Mouse (Mus musculus): Measurements from ENCODE around the gene Pde4b. TPM values are rescaled to one million over a fixed set of nuclear protein-coding genes. Genes with fewer than 3 reads are reported as not detected.

The Pde4b gene
- total RNA-seq, 1 experiment: 1.4 TPM

- Histone ChIP-seq H3K27ac (ENCODE audit: insufficient read depth, low read depth, low read length, poor library complexity, severe bottlenecking) (no peak overlapping the region), H3K4me3 (ENCODE audit: insufficient read depth in 1 of 2, low read depth in 1 of 2, low read length in 2 of 2, poor library complexity in 1 of 2, severe bottlenecking in 1 of 2) (no peak overlapping the region), H3K9ac (ENCODE audit: insufficient read depth, low read depth, low read length, poor library complexity, severe bottlenecking) (no peak overlapping the region), H3K9me3 (ENCODE audit: control insufficient read depth, insufficient read depth, low read depth, low read length) (no peaks in the 10 kb centered on the region), H3K36me3 (ENCODE audit: control insufficient read depth, insufficient read depth, low read length, poor library complexity, severe bottlenecking) (no peaks in the 10 kb centered on the region), H3K4me1 (ENCODE audit: control insufficient read depth in 2 of 2, insufficient read depth in 2 of 2, low read length in 2 of 2, poor library complexity in 1 of 2) (no peaks in the 10 kb centered on the region)
- TF ChIP-seq HCFC1 (IDR thresholded peaks at IDR 0.05; ENCODE audit: borderline replicate concordance, insufficient read depth, low read length): no peak
- TF ChIP-seq ZNF384 (IDR thresholded peaks at IDR 0.05; ENCODE audit: low read depth, low read length): no peak
- no peak for TF ChIP-seq CHD2 (IDR thresholded peaks at IDR 0.05; ENCODE audit: low read depth, low read length)
- no peak for TF ChIP-seq ZC3H11A (IDR thresholded peaks at IDR 0.05; ENCODE audit: borderline replicate concordance, low read depth, low read length)
- no peak for TF ChIP-seq MAFK (IDR thresholded peaks at IDR 0.05; ENCODE audit: insufficient read depth, low read depth, low read length)
- no peak for DNase-seq (ENCODE audit: low read depth, low spot score)
- in situ Hi-C loops (cut with MboI; ENCODE audit: low sequenced_read_pairs in 2 of 2, unreplicated experiment in 2 of 2): no loop called here
Measured at GRCm38 (mm10) chr4:102577636-102578035, 490.3 kb downstream of the Pde4b start.

- in situ Hi-C loops (cut with MboI; ENCODE audit: low sequenced_read_pairs in 2 of 2, unreplicated experiment in 2 of 2): no loop called here
- TF ChIP-seq ZC3H11A (IDR thresholded peaks at IDR 0.05; ENCODE audit: borderline replicate concordance, low read depth, low read length) (no peak), ZNF384 (IDR thresholded peaks at IDR 0.05; ENCODE audit: low read depth, low read length) (no peak), HCFC1 (IDR thresholded peaks at IDR 0.05; ENCODE audit: borderline replicate concordance, insufficient read depth, low read length) (no peak), CHD2 (IDR thresholded peaks at IDR 0.05; ENCODE audit: low read depth, low read length) (no peak), MAFK (IDR thresholded peaks at IDR 0.05; ENCODE audit: insufficient read depth, low read depth, low read length) (no peak)
- Histone ChIP-seq H3K36me3 (ENCODE audit: control insufficient read depth, insufficient read depth, low read length, poor library complexity, severe bottlenecking) (no peaks in the 10 kb centered on the region), H3K4me1 (ENCODE audit: control insufficient read depth in 2 of 2, insufficient read depth in 2 of 2, low read length in 2 of 2, poor library complexity in 1 of 2) (no peaks in the 10 kb centered on the region), H3K9me3 (ENCODE audit: control insufficient read depth, insufficient read depth, low read depth, low read length) (no peaks in the 10 kb centered on the region), H3K9ac (ENCODE audit: insufficient read depth, low read depth, low read length, poor library complexity, severe bottlenecking) (no peak overlapping the region), H3K4me3 (ENCODE audit: insufficient read depth in 1 of 2, low read depth in 1 of 2, low read length in 2 of 2, poor library complexity in 1 of 2, severe bottlenecking in 1 of 2) (no peak overlapping the region), H3K27ac (ENCODE audit: insufficient read depth, low read depth, low read length, poor library complexity, severe bottlenecking) (no peak overlapping the region)
- DNase-seq (ENCODE audit: low read depth, low spot score): no peak
Measured at GRCm38 (mm10) chr4:102579051-102579450, 491.7 kb downstream of the Pde4b start.

GRCm38 (mm10) chr4:102579746-102580145 lies 492.4 kb downstream of the Pde4b start:
- no peak for DNase-seq (ENCODE audit: low read depth, low spot score)
- H3K4me1 ChIP-seq (ENCODE audit: control insufficient read depth in 2 of 2, insufficient read depth in 2 of 2, low read length in 2 of 2, poor library complexity in 1 of 2): peaks cover 0 to under 1% of the 10 kb centered on the region in 2 experiments; a peak in 1 of 4 replicates
- TF ChIP-seq ZNF384 (IDR thresholded peaks at IDR 0.05; ENCODE audit: low read depth, low read length) (no peak), CHD2 (IDR thresholded peaks at IDR 0.05; ENCODE audit: low read depth, low read length) (no peak)
- H3K36me3 ChIP-seq (ENCODE audit: control insufficient read depth, insufficient read depth, low read length, poor library complexity, severe bottlenecking): no peaks in the 10 kb centered on the region
- no peak overlapping the region for H3K4me3 ChIP-seq (ENCODE audit: insufficient read depth in 1 of 2, low read depth in 1 of 2, low read length in 2 of 2, poor library complexity in 1 of 2, severe bottlenecking in 1 of 2)
- in situ Hi-C loops (cut with MboI; ENCODE audit: low sequenced_read_pairs in 2 of 2, unreplicated experiment in 2 of 2): no loop called here
- H3K9me3 ChIP-seq (ENCODE audit: control insufficient read depth, insufficient read depth, low read depth, low read length): no peaks in the 10 kb centered on the region
- no peak overlapping the region for H3K27ac ChIP-seq (ENCODE audit: insufficient read depth, low read depth, low read length, poor library complexity, severe bottlenecking)
- H3K9ac ChIP-seq (ENCODE audit: insufficient read depth, low read depth, low read length, poor library complexity, severe bottlenecking): no peak overlapping the region

- Histone ChIP-seq H3K36me3 (ENCODE audit: control insufficient read depth, insufficient read depth, low read length, poor library complexity, severe bottlenecking) (no peaks in the 10 kb centered on the region), H3K9ac (ENCODE audit: insufficient read depth, low read depth, low read length, poor library complexity, severe bottlenecking) (no peak overlapping the region), H3K9me3 (ENCODE audit: control insufficient read depth, insufficient read depth, low read depth, low read length) (no peaks in the 10 kb centered on the region), H3K27ac (ENCODE audit: insufficient read depth, low read depth, low read length, poor library complexity, severe bottlenecking) (no peak overlapping the region), H3K4me1 (ENCODE audit: control insufficient read depth in 2 of 2, insufficient read depth in 2 of 2, low read length in 2 of 2, poor library complexity in 1 of 2) (peaks cover 0 to 2% of the 10 kb centered on the region in 2 experiments; a peak in 1 of 4 replicates), H3K4me3 (ENCODE audit: insufficient read depth in 1 of 2, low read depth in 1 of 2, low read length in 2 of 2, poor library complexity in 1 of 2, severe bottlenecking in 1 of 2) (no peak overlapping the region)
- in situ Hi-C loops (cut with MboI; ENCODE audit: low sequenced_read_pairs in 2 of 2, unreplicated experiment in 2 of 2): no loop called here
- TF ChIP-seq CHD2 (IDR thresholded peaks at IDR 0.05; ENCODE audit: low read depth, low read length): no peak
- TF ChIP-seq HCFC1 (IDR thresholded peaks at IDR 0.05; ENCODE audit: borderline replicate concordance, insufficient read depth, low read length): no peak
- TF ChIP-seq ZNF384 (IDR thresholded peaks at IDR 0.05; ENCODE audit: low read depth, low read length): no peak
- TF ChIP-seq ZC3H11A (IDR thresholded peaks at IDR 0.05; ENCODE audit: borderline replicate concordance, low read depth, low read length): no peak
- no peak for TF ChIP-seq MAFK (IDR thresholded peaks at IDR 0.05; ENCODE audit: insufficient read depth, low read depth, low read length)
- no peak for DNase-seq (ENCODE audit: low read depth, low spot score)
Measured at GRCm38 (mm10) chr4:102582165-102582749, 494.9 kb downstream of the Pde4b start.

GRCm38 (mm10) chr4:102582963-102583362 lies 495.6 kb downstream of the Pde4b start:
- Histone ChIP-seq H3K9me3 (ENCODE audit: control insufficient read depth, insufficient read depth, low read depth, low read length) (no peaks in the 10 kb centered on the region), H3K4me3 (ENCODE audit: insufficient read depth in 1 of 2, low read depth in 1 of 2, low read length in 2 of 2, poor library complexity in 1 of 2, severe bottlenecking in 1 of 2) (no peak overlapping the region), H3K27ac (ENCODE audit: insufficient read depth, low read depth, low read length, poor library complexity, severe bottlenecking) (no peak overlapping the region), H3K4me1 (ENCODE audit: control insufficient read depth in 2 of 2, insufficient read depth in 2 of 2, low read length in 2 of 2, poor library complexity in 1 of 2) (peaks cover 0 to 2% of the 10 kb centered on the region in 2 experiments; a peak in 1 of 4 replicates), H3K36me3 (ENCODE audit: control insufficient read depth, insufficient read depth, low read length, poor library complexity, severe bottlenecking) (no peaks in the 10 kb centered on the region), H3K9ac (ENCODE audit: insufficient read depth, low read depth, low read length, poor library complexity, severe bottlenecking) (no peak overlapping the region)
- TF ChIP-seq HCFC1 (IDR thresholded peaks at IDR 0.05; ENCODE audit: borderline replicate concordance, insufficient read depth, low read length): no peak
- TF ChIP-seq CHD2 (IDR thresholded peaks at IDR 0.05; ENCODE audit: low read depth, low read length): no peak
- TF ChIP-seq ZC3H11A (IDR thresholded peaks at IDR 0.05; ENCODE audit: borderline replicate concordance, low read depth, low read length): no peak
- TF ChIP-seq MAFK (IDR thresholded peaks at IDR 0.05; ENCODE audit: insufficient read depth, low read depth, low read length): no peak
- TF ChIP-seq ZNF384 (IDR thresholded peaks at IDR 0.05; ENCODE audit: low read depth, low read length): no peak
- in situ Hi-C loops (cut with MboI; ENCODE audit: low sequenced_read_pairs in 2 of 2, unreplicated experiment in 2 of 2): no loop called here
- no peak for DNase-seq (ENCODE audit: low read depth, low spot score)
